Mouse (Mus musculus) CH12.LX (cell line): ENCODE data around the gene Mmel1. TPM values are rescaled to one million over a fixed set of nuclear protein-coding genes. Genes with fewer than 3 reads are reported as not detected.

Source experiments
- DNase-seq: peaks from one replicate; pipeline ENCODE4 v3.0.0-alpha.2; 2013; ENCODE audit errors: extremely low read depth
- H3K27ac ChIP-seq: 2 replicates; pipeline ENCODE4 v1.5.1; 2012; ENCODE audit warnings: low read depth, mild to moderate bottlenecking, control low read depth, moderate library complexity; ENCODE audit not compliant: insufficient read depth
- H3K27me3 ChIP-seq: replicated peaks from 2 replicates; pipeline ENCODE3; 2012; ENCODE audit warnings: inconsistent platforms
- H3K36me3 ChIP-seq, 2 experiments: replicated peaks in 1 of 2; 2 replicates each; pipeline versions ENCODE3 to v1.6.1; 2012; ENCODE audit warnings: inconsistent platforms in 1 of 2, low read length in 1 of 2, mild to moderate bottlenecking in 1 of 2, mixed read lengths in 1 of 2, moderate library complexity in 1 of 2; ENCODE audit not compliant: control insufficient read depth in 1 of 2, insufficient read depth in 1 of 2
- H3K4me1 ChIP-seq, 2 experiments: 2 replicates each; pipeline ENCODE4 v1.6.1; 2012; ENCODE audit warnings: inconsistent platforms in 1 of 2, moderate library complexity in 1 of 2; ENCODE audit not compliant: insufficient read depth in 2 of 2, control insufficient read depth in 1 of 2
- H3K4me2 ChIP-seq: 2 replicates; pipeline ENCODE4 v1.6.1; 2012; ENCODE audit warnings: low read depth, mild to moderate bottlenecking, control low read depth; ENCODE audit not compliant: poor library complexity, insufficient read depth, severe bottlenecking
- H3K4me3 ChIP-seq, 3 experiments: fragments of 150-350 bp in 1 of 3; sonication (generic) in 1 of 3; replicated peaks in 1 of 3; 2 replicates each; pipeline versions ENCODE3 to v1.5.1; 2011 to 2012; ENCODE audit warnings: low read depth in 2 of 3, low read length in 2 of 3, mild to moderate bottlenecking in 2 of 3, moderate library complexity in 2 of 3, control low read depth in 1 of 3, improper control_type of control experiment in 1 of 3, inconsistent platforms in 1 of 3, mixed read lengths in 1 of 3; ENCODE audit not compliant: poor library complexity in 1 of 3
- H3K79me2 ChIP-seq: replicated peaks from 2 replicates; pipeline ENCODE4 v1.6.1; 2012; ENCODE audit warnings: mild to moderate bottlenecking, moderate library complexity; ENCODE audit not compliant: control insufficient read depth, poor library complexity, insufficient read depth, severe bottlenecking; ENCODE audit errors: extremely low read depth
- H3K9ac ChIP-seq: 2 replicates; pipeline ENCODE4 v1.6.1; 2012; ENCODE audit warnings: low read depth, mild to moderate bottlenecking, control low read depth, moderate library complexity; ENCODE audit not compliant: insufficient read depth
- H3K9me3 ChIP-seq: replicated peaks from 2 replicates; pipeline ENCODE3; 2012; ENCODE audit warnings: low read length, inconsistent platforms, mixed read lengths
- BHLHE40 ChIP-seq: IDR thresholded peaks from 2 replicates; pipeline ENCODE4 v1.6.1; 2011; ENCODE audit warnings: mild to moderate bottlenecking, low read depth, low read length, improper control_type of control experiment
- CTCF ChIP-seq, 2 experiments: IDR thresholded peaks in 1 of 2; conservative IDR thresholded peaks in 1 of 2; 2 replicates each; pipeline ENCODE4 v1.5.1; 2011 to 2012; ENCODE audit warnings: low read depth in 2 of 2, low read length in 2 of 2, improper control_type of control experiment in 1 of 2, inconsistent platforms in 1 of 2, mild to moderate bottlenecking in 1 of 2, moderate library complexity in 1 of 2
- GABPA ChIP-seq: IDR thresholded peaks from 2 replicates; pipeline ENCODE4 v1.6.1; 2012; ENCODE audit warnings: low read depth, low read length, improper control_type of control experiment, inconsistent platforms; ENCODE audit not compliant: insufficient replicate concordance
- JUND ChIP-seq: conservative IDR thresholded peaks from 2 replicates; pipeline ENCODE4 v1.6.1; 2011; ENCODE audit warnings: low read depth, low read length, improper control_type of control experiment
- MAX ChIP-seq: IDR thresholded peaks from 2 replicates; pipeline ENCODE4 v1.6.1; 2011; ENCODE audit warnings: low read length, improper control_type of control experiment
- MYC ChIP-seq: IDR thresholded peaks from 2 replicates; pipeline ENCODE4 v1.6.1; 2011; ENCODE audit warnings: low read depth, mild to moderate bottlenecking, improper control_type of control experiment, low read length
- RAD21 ChIP-seq: IDR thresholded peaks from 2 replicates; pipeline ENCODE4 v1.6.1; 2011; ENCODE audit warnings: low read depth, mild to moderate bottlenecking, low read length, improper control_type of control experiment, moderate library complexity
- SIN3A ChIP-seq: IDR thresholded peaks from 2 replicates; pipeline ENCODE4 v1.6.1; 2012; ENCODE audit warnings: low read length, improper control_type of control experiment, inconsistent platforms
- TBP ChIP-seq: conservative IDR thresholded peaks from 2 replicates; pipeline ENCODE4 v1.6.1; 2011; ENCODE audit warnings: low read depth, low read length, improper control_type of control experiment
- UBTF ChIP-seq: IDR thresholded peaks from 2 replicates; pipeline ENCODE4 v1.6.1; 2012; ENCODE audit warnings: low read depth, mild to moderate bottlenecking, inconsistent platforms, low read length, improper control_type of control experiment, moderate library complexity
- ZNF384 ChIP-seq: IDR thresholded peaks from 2 replicates; pipeline ENCODE4 v1.6.1; 2012; ENCODE audit warnings: low read depth, low read length, improper control_type of control experiment, inconsistent platforms
- dilution Hi-C: fragments of 300-500 bp; cut with MboI; formaldehyde crosslinking; loops from 2 replicates; pipeline ENCODE4 v1.14.3; 2020; ENCODE audit warnings: low sequenced_read_pairs; ENCODE audit not compliant: extremely low pct_unique_long_range_greater_than_20kb, extremely low pct_ligation_motif_present
- in situ Hi-C: fragments of 300-500 bp; cut with MboI; formaldehyde crosslinking; loops from 3 replicates; pipeline ENCODE4 v1.14.3; 2019; ENCODE audit warnings: low sequenced_read_pairs, low pct_ligation_motif_present, low pct_unique_long_range_greater_than_20kb, mixed read lengths
- polyA plus RNA-seq: library from polyadenylated mRNA; unstranded; fragments of >175 nt; gene quantifications from 2 replicates; pipeline ENCODE4 v1.2.1, GENCODE M21; 2012; ENCODE audit warnings: low read depth; ENCODE audit not compliant: insufficient read length
- total RNA-seq, 2 experiments: library from RNA; depleted of rRNA; stranded (reverse); fragments of 300-350 nt in 1 of 2; fragments of >200 nt in 1 of 2; gene quantifications; 2 replicates each; pipeline ENCODE4 v1.2.3; 2012 to 2014

The Mmel1 gene
- total and polyA plus RNA-seq, 3 experiments: 0.70 to 3.9 (median 2.0) TPM

- dilution Hi-C loops (no loop called here), in situ Hi-C loops (loop anchor here (25.0 kb wide), 1 partner anchor 788 kb away; the partner anchor contains the start of genes Trp73 and Wrap73)
- peak; percentile 53 for DNase-seq
- Histone ChIP-seq H3K9me3 (peaks cover 6% of the 10 kb centered on the region), H3K9ac (no peak overlapping the region), H3K4me3 (peak overlapping the region in 1 of 3 experiments; percentile 5), H3K27me3 (no peaks in the 10 kb centered on the region), H3K4me2 (no peak overlapping the region), H3K79me2 (peaks cover 25% of the 10 kb centered on the region), H3K4me1 (peaks cover 22 to 52% of the 10 kb centered on the region in 2 experiments)
- TF ChIP-seq RAD21 (peak; percentile 7), GABPA (no peak), CTCF (conservative IDR thresholded peaks at IDR 0.05 in 1 of 2, IDR thresholded peaks at IDR 0.05 in 1 of 2; ENCODE audit: low read depth in 2 of 2, low read length in 2 of 2) (peak; percentile 60 to 74)
- TF ChIP-seq, all 38 proteins: peak for 2
- H3K36me3 ChIP-seq: peaks cover 49 to 52% of the 10 kb centered on the region in 2 experiments
- no peak overlapping the region for H3K27ac ChIP-seq
Observed at GRCm38 (mm10) chr4:154925413-154925812, 56.0 kb downstream of the Mmel1 start.

GRCm38 (mm10) chr4:154926969-154927898 is 57.8 kb downstream of the Mmel1 start:
- Histone ChIP-seq H3K4me1 (peaks cover 22 to 47% of the 10 kb centered on the region in 2 experiments), H3K79me2 (peaks cover 25% of the 10 kb centered on the region), H3K9me3 (peaks cover 6% of the 10 kb centered on the region), H3K4me3 (peak overlapping the region; percentile 58 to 74 (median 67)), H3K36me3 (peaks cover 37 to 42% of the 10 kb centered on the region in 2 experiments), H3K27ac (peak overlapping the region; percentile 83), H3K4me2 (peak overlapping the region; percentile 93), H3K9ac (peak overlapping the region; percentile 91), H3K27me3 (no peaks in the 10 kb centered on the region)
- dilution Hi-C loops (no loop called here), in situ Hi-C loops (loop anchor here (25.0 kb wide), 1 partner anchor 790 kb away; the partner anchor contains the start of genes Trp73 and Wrap73)
- no peak for DNase-seq
- peak; percentile 38; the same call in 1 of the 2 replicates for TF ChIP-seq MYC
- TF ChIP-seq TBP: 0 out of 2 replicates have a peak, but pooled peaks have one; percentile 12
- peak; percentile 61 for TF ChIP-seq SIN3A
- TF ChIP-seq BHLHE40: 0 out of 2 replicates have a peak, but pooled peaks have one; percentile 23
- TF ChIP-seq JUND: no peak
- TF ChIP-seq UBTF: peak; percentile 20; the same call in 1 of the 2 replicates
- TF ChIP-seq MAX: peak; percentile 34; the same call in 1 of the 2 replicates
- TF ChIP-seq ZNF384: no peak
